Mouse (Mus musculus) embryonic fibroblast, embryonic 13.5 days (primary cell): ENCODE measurements around the gene 5730522E02Rik.

Experiments
- CTCF ChIP-seq: IDR thresholded peaks from 2 replicates; pipeline ENCODE4 v1.5.1; 2011; ENCODE audit warnings: mild to moderate bottlenecking, control low read depth, low read length, moderate library complexity, borderline replicate concordance; ENCODE audit not compliant: insufficient read depth
- POLR2A ChIP-seq: IDR thresholded peaks from 2 replicates; pipeline ENCODE4 v1.6.1; 2011; ENCODE audit warnings: low read depth, mild to moderate bottlenecking, control low read depth, low read length, moderate library complexity

- no peak for TF ChIP-seq CTCF
- TF ChIP-seq POLR2A = no peak
Measured at GRCm38 (mm10) chr11:25747098-25747862, 463.3 kb downstream of the 5730522E02Rik start.
